Mouse (Mus musculus) limb, embryonic 10.5 days (tissue): Measurements from ENCODE around the gene Ninl. TPM values are rescaled to one million over a fixed set of nuclear protein-coding genes. Genes with fewer than 3 reads are reported as not detected.
"Not testable (repeated sequence)": the region's sequence is repeated elsewhere in the genome, so short reads cannot be mapped to it uniquely, and the experiment has no call there.

ENCODE experiments used
- DNase-seq: peaks from one replicate; pipeline ENCODE4 v3.0.0-alpha.2; 2017; ENCODE audit warnings: low spot score
- H3K27ac ChIP-seq: fragments of 300-500 bp; sonication (generic); 2 replicates; pipeline ENCODE4 v1.5.1; 2016; ENCODE audit warnings: mild to moderate bottlenecking
- H3K27me3 ChIP-seq: fragments of 300-500 bp; sonication (generic); 2 replicates; pipeline ENCODE4 v1.6.1; 2016; ENCODE audit warnings: low read depth, mild to moderate bottlenecking; ENCODE audit not compliant: poor library complexity, severe bottlenecking
- H3K36me3 ChIP-seq: fragments of 300-500 bp; sonication (generic); 2 replicates; pipeline ENCODE4 v1.6.1; 2016; ENCODE audit warnings: mild to moderate bottlenecking, moderate library complexity
- H3K4me1 ChIP-seq: fragments of 300-500 bp; sonication (generic); 2 replicates; pipeline ENCODE4 v1.6.1; 2016
- H3K4me3 ChIP-seq: fragments of 300-500 bp; sonication (generic); 2 replicates; pipeline ENCODE4 v1.5.1; 2016; ENCODE audit warnings: mild to moderate bottlenecking, moderate library complexity
- H3K9me3 ChIP-seq: fragments of 300-500 bp; sonication (generic); replicated peaks from 2 replicates; pipeline ENCODE4 v1.6.1; 2016; ENCODE audit warnings: mild to moderate bottlenecking
- WGBS: fragments of 180-500 bp; shearing (Covaris S2); methylation state at CpG from one replicate; pipeline ENCODE4 v1.1.7; 2016; 5-methylcytosine and 5-hydroxymethylcytosine counted together
- polyA plus RNA-seq: library from polyadenylated mRNA; unstranded; fragments of >200 nt; fragmentation: Nextera tagmentation; extraction: Ambion mirVana; gene quantifications from 2 replicates; pipeline ENCODE4 v1.2.1, GENCODE M21; 2016

The Ninl gene
- polyA plus RNA-seq, 1 experiment from 2014 or later, result 21.5 TPM

DNA sequence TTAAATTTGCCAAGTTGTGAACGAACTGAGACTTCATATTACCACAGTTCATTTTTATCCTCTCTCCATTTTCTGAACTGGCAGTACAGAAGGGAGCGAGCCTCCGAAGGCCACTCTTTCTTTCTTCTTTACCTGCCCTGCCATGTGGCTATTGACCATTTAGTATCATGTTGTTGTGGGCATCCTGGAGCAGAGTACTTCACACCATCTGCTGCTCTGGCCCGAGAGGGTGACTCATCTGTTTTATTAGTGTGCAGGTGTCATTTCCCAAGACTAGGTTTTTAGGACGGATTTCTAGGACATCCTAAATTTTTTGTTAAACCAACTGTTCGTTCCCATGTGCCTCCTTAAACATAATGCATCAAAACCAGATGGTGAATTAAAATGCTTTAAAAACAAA lies 110.0 kb downstream of the Ninl start:
- no peak overlapping the region for H3K27ac ChIP-seq
- H3K36me3 ChIP-seq, result peaks cover 92% of the 10 kb centered on the region
- no peak for DNase-seq
- 86% methylated on average over 6 of the region's 6 CpGs for WGBS
- no peak overlapping the region for H3K4me3 ChIP-seq
- H3K9me3 ChIP-seq, result no peaks in the 10 kb centered on the region
- H3K27me3 ChIP-seq, result no peaks in the 10 kb centered on the region
- no peaks in the 10 kb centered on the region for H3K4me1 ChIP-seq

DNA sequence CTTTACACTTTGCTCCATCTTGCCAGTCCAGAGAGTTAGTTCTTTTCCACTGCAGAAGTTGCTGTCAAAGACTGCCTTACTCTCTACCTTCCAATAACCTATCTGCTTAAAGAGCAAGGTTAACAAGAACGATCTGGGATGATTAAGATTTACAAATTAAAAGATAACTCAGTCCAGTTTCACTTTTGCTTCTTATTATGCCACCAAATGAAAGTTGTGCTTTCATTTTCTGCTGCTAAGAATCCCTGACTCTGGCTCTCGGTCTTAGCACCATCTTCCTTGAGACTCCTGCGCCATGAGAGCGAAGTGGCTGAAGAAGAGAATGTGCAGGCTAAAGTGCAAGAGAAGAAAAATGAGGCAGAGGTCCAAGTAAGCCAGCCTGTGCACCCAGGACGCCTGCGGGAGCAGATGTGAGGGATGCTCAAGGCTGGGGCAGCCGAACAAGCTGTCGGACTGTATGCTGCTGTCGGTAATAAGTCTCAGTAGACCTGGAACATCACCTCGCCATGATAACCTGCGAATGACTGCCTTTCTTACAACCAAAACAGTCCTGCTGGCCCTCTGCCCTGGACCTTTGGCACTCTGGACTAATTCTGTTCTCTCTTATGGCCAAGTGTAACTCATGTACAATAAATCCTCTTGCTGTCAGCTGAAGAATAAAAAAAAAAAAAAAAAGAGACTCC lies 112.0 kb downstream of the Ninl start:
- Histone ChIP-seq H3K9me3 (no peaks in the 10 kb centered on the region), H3K36me3 (peaks cover 89% of the 10 kb centered on the region), H3K4me1 (no peaks in the 10 kb centered on the region), H3K27ac (no peak overlapping the region), H3K4me3 (no peak overlapping the region), H3K27me3 (no peaks in the 10 kb centered on the region)
- DNase-seq, result no peak
- WGBS, result 92% methylated on average over 11 of the region's 11 CpGs

DNA sequence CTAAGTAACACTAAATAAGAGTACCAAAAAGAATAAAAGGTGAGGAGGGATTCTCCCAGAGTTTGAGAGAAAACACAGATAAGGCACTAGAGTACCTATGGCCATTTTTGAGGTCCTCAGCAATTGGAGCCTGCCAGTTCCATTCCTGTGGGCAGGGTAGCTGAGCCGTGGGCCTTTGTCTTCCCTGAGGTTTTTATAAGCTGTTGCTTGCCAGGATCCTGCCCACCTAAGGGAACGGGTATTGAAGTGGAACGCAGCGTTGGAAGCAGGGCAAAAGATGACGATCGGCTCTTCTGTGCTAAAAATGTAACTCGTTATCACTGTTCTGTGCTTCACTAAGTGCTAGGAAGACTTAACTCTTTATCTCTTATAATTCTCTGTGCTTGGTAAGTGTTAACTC lies 115.7 kb downstream of the Ninl start:
- H3K27me3 ChIP-seq, result no peaks in the 10 kb centered on the region
- no peak for DNase-seq
- H3K4me1 ChIP-seq, result no peaks in the 10 kb centered on the region
- no peak overlapping the region for H3K4me3 ChIP-seq
- H3K27ac ChIP-seq, result no peak overlapping the region
- H3K36me3 ChIP-seq, result peaks cover 77% of the 10 kb centered on the region
- 87% methylated on average over 7 of the region's 7 CpGs for WGBS
- H3K9me3 ChIP-seq, result no peaks in the 10 kb centered on the region

DNA sequence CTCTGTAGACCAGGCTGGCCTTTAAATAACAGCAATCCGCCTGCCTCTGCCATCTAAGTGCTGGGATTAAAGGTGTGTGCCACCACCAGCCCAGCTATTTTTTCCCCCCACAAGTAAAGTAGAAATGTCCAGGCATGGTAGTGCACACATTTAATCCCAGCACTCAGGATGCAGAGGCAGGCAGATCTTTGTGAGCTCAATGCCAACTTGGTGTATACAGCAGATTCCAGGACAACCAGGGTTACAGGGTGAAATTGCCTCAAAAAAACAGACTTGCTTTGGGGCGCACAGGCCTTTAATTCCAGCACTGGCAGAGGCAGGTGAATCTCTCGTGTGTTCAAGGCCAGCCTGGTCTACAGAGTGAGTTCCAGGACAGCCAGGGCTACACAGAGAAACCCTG lies 116.2 kb downstream of the Ninl start:
- Histone ChIP-seq H3K27ac (no peak overlapping the region), H3K9me3 (no peaks in the 10 kb centered on the region), H3K4me3 (no peak overlapping the region), H3K27me3 (no peaks in the 10 kb centered on the region), H3K36me3 (peaks cover 77% of the 10 kb centered on the region), H3K4me1 (no peaks in the 10 kb centered on the region)
- DNase-seq, result no peak
- 96% methylated on average over 3 of the region's 3 CpGs for WGBS

DNA sequence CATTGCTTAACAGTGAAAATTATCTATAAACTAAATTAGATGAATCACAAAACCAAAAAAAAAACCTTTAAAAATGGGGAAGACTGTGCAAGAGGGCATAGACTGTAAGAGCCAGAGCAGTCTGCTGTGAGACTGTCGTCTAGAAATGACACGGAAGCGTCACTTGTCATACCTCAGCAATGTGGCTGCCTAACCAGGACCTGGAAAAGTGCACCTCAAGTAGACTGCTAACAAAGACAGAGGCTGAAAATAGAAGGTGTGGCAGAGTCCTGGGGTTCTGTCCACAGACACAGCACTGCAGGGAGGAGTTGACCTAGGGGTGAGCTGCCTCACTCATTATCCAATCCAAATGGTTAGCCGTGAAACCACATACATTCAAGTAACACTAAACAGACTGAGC lies 117.0 kb downstream of the Ninl start:
- DNase-seq, result no peak
- Histone ChIP-seq H3K27ac (no peak overlapping the region), H3K4me3 (no peak overlapping the region), H3K36me3 (peaks cover 77% of the 10 kb centered on the region), H3K9me3 (no peaks in the 10 kb centered on the region), H3K27me3 (no peaks in the 10 kb centered on the region), H3K4me1 (no peaks in the 10 kb centered on the region)
- 92% methylated on average over 4 of the region's 4 CpGs for WGBS

DNA sequence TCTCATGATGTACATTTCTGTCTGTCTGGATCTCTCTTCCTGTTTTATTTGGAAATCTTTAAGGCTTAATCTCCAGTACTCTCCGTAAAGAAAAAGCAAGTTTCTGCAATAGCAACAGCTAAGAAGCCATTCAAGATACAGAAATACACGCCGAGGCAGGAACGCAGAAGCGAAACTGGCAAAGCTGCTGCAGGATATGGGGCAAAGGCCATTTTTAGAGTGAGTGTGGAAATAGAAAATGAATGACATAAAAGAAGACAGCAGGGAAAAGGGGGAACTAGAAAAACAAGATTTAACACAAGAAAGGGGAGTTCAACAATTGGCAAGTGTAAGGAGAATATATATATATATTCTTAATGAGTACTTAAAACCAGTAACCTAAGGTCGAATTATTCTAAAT lies 117.5 kb downstream of the Ninl start:
- Histone ChIP-seq H3K9me3 (no peaks in the 10 kb centered on the region), H3K4me3 (no peak overlapping the region), H3K4me1 (no peaks in the 10 kb centered on the region), H3K27me3 (no peaks in the 10 kb centered on the region), H3K27ac (no peak overlapping the region), H3K36me3 (peaks cover 78% of the 10 kb centered on the region)
- WGBS, result 93% methylated on average over 6 of the region's 6 CpGs
- no peak for DNase-seq

DNA sequence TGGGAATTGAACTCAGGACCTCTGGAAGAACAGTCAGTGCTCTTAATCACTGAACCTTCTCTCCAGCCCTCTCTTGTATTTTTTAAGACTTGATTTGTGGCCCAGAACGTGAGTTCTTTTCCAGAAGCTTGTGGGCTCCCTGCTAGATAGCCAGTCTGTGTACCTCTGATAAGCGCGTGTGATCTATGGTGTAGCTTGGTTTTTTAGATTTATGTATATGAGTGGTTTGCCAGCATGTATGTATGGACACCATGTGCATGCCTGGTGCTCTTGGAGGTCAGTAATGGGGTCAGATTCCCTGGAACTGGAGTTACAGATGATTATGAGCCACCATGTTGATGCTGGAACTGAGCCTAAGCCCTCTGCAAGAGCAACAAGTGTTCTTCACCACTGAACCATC lies 118.6 kb downstream of the Ninl start:
- Histone ChIP-seq H3K27ac (no peak overlapping the region), H3K4me1 (no peaks in the 10 kb centered on the region), H3K4me3 (no peak overlapping the region), H3K9me3 (no peaks in the 10 kb centered on the region), H3K36me3 (peaks cover 77% of the 10 kb centered on the region), H3K27me3 (no peaks in the 10 kb centered on the region)
- 96% methylated on average over 3 of the region's 3 CpGs for WGBS
- no peak for DNase-seq

DNA sequence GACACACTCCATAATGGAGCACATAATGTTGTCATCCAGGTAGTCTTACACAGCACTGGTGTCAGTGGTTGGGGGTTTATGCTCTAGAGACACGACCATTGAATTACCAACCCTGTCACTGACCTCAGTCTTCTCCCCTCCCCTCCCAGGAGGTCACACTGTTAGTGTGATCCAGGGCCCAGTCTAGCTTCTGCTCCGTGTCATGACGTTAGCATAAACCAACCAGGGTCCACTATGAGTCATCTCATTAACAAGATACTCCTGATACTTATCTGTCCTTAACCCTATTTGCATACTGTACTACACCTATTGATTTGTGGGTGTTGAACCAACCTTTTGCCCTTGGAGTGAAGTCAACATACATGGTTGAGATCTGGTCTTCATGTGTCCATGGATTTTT lies 120.5 kb downstream of the Ninl start:
- Histone ChIP-seq H3K36me3 (peaks cover 78% of the 10 kb centered on the region), H3K27ac (no peak overlapping the region), H3K4me3 (no peak overlapping the region), H3K4me1 (no peaks in the 10 kb centered on the region), H3K9me3 (no peaks in the 10 kb centered on the region), H3K27me3 (no peaks in the 10 kb centered on the region)
- WGBS, result 97% methylated on average over 3 of the region's 3 CpGs
- no peak for DNase-seq

DNA sequence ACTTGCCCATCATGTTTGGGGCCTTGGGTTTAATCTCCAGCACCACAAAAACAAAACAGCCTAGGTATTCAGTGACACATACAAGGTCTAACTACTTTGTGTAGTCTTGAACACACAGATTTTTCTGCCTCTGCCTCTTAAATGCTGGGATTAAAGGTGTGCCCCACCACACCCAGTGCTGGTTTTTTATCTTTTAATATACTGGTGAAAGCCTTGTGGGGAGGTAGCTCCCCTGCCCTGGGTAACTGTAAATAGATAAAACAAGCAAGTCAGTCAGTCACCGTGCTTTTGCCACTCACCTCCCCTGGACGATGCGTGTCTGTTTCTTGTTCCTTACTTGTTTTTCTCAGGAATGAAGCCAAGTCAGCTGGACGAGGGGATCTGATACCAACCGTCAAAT lies 123.4 kb downstream of the Ninl start:
- Histone ChIP-seq H3K9me3 (no peaks in the 10 kb centered on the region), H3K27ac (no peak overlapping the region), H3K4me1 (no peaks in the 10 kb centered on the region), H3K4me3 (no peak overlapping the region), H3K36me3 (peaks cover 63% of the 10 kb centered on the region), H3K27me3 (no peaks in the 10 kb centered on the region)
- DNase-seq, result no peak
- 94% methylated on average over 5 of the region's 5 CpGs for WGBS

DNA sequence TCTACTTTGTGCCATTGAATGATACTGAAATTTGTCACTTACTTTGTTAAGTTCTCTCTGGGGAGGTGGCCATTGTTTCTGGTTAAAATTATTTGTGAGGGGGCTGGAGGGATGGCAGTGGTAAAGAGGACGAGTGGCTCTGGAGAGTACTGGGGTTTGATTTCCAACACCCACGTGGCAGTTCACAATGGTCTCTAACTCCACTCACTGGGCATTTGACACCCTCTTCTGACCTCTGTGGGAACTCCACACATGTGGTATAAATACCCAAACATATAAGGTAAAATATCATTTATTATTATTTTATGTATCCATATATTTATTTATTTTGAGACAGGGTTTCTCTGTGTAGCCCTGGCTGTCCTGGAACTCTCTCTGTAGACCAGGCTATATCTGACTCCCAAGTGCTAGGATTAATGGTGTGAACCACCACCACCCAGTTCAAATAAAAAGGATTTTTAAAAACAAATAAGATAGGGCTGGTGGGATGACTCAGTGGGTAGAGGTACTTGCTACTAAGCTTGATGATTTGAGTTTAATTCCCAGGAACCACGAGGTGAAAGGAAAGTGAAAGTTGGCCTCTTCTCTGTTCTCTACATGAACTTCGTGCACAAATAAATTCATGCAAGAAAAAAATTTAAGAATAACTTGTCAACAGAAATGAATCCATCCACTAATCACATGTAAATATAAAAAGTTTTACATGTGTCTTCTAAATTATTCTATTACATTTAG lies 124.2 kb downstream of the Ninl start:
- no peak for DNase-seq
- Histone ChIP-seq H3K4me3 (no peak overlapping the region), H3K27me3 (no peaks in the 10 kb centered on the region), H3K9me3 (no peaks in the 10 kb centered on the region), H3K36me3 (peaks cover 58% of the 10 kb centered on the region), H3K27ac (no peak overlapping the region), H3K4me1 (peaks cover 5% of the 10 kb centered on the region)
- WGBS, result 88% methylated on average over 4 of the region's 4 CpGs

DNA sequence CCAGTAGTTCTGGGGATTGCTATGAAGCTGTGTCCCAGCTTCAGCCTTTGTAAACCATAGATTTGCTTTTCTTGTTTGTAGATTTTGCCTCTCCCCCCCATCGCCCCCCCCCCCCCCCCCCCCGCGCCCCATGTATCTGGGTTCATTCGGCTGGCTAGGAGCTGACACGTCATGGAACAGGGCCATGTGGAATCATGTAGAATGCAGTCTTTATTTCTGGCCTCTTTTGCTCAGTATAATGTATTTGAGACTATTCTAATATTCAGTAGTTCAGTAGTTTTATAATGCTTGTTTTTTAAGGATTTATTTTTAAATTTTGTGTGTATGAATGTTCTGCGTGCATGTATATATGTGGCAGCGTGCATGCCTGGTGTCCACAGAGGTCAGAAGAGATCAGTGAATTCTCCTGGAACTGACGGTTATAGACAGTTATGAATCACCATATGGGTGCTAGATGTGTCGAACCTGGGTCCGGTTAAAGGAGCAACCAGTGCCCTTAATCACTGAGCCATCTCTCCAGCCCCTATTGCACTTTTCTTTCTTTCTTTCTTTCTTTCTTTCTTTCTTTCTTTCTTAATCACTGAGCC lies 128.8 kb downstream of the Ninl start:
- H3K4me1 ChIP-seq, result peaks cover 5% of the 10 kb centered on the region
- H3K27me3 ChIP-seq, result no peaks in the 10 kb centered on the region
- WGBS, result 49% methylated on average over 8 of the region's 10 CpGs
- H3K9me3 ChIP-seq, result no peaks in the 10 kb centered on the region
- peaks cover 20% of the 10 kb centered on the region for H3K36me3 ChIP-seq
- H3K27ac ChIP-seq, result peak overlapping the region; percentile 93
- peak; percentile 34 for DNase-seq
- peak overlapping the region; percentile 63 for H3K4me3 ChIP-seq

DNA sequence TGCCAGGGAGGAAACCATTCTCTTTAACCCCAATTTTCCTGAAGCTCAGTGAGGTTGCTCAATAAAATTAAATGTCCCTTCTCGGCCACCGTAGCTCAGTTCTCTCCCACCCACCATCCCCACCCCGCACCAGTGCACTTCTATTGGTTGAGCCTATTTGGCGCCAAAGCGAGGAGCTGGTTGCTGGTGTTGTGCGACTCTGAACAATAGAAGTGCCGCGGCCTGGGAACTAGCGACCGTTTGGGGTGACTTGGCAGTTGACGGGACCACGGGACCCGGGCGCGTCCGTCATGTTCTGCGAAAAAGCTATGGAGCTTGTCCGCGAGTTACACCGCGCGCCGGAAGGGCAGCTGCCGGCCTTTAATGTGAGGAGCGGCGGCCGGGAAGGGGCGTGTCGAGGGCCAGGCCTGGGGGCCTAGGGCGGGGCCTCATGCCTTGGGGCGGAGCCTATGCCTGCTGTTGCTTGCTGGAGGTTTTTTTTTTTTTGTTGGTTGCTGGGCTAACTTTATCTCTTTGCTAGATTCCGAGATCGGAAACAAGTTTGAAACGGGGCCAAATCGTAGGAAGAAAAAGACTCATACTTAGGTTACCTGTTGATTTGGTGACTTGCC lies 129.6 kb downstream of the Ninl start:
- H3K27ac ChIP-seq, result peak overlapping the region; percentile 93
- under 1% methylated on average over 35 of the region's 35 CpGs for WGBS
- peak; percentile 91 for DNase-seq
- peaks cover 5% of the 10 kb centered on the region for H3K4me1 ChIP-seq
- H3K27me3 ChIP-seq, result no peaks in the 10 kb centered on the region
- H3K9me3 ChIP-seq, result no peaks in the 10 kb centered on the region
- H3K4me3 ChIP-seq, result peak overlapping the region; percentile 63
- peaks cover 13% of the 10 kb centered on the region for H3K36me3 ChIP-seq

DNA sequence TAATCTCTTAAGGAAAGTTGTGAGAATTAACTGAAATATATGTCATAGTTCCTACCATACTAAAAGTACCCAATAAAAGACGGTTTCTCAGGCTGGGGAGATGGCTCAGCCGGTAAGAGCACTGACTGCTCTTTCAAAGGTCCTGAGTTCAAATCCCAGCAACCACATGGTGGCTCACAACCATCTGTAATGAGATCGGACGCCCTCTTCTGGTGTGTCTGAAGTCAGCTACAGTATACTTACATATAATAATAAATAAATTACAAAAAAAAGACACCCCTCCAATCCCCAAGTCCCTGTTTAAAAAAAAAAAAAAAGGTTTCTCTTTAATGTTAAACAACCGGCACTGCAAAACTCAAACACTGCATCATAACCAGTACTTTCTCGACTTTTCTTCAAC lies 130.3 kb downstream of the Ninl start:
- not testable (repeated sequence) for H3K9me3 ChIP-seq, H3K27me3 ChIP-seq, H3K4me1 ChIP-seq, DNase-seq, H3K36me3 ChIP-seq
- Histone ChIP-seq H3K4me3 (peak overlapping the region; percentile 63), H3K27ac (peak overlapping the region; percentile 93; the same call in 1 of the 2 replicates)
- WGBS, result 49% methylated on average over 6 of the region's 6 CpGs
